Mouse (Mus musculus): Measurements from ENCODE around the gene Rasgrp2. TPM values are rescaled to one million over a fixed set of nuclear protein-coding genes. Genes with fewer than 3 reads are reported as not detected.

The Rasgrp2 gene
- polyA plus RNA-seq, 1 experiment = 0.71 TPM

DNA sequence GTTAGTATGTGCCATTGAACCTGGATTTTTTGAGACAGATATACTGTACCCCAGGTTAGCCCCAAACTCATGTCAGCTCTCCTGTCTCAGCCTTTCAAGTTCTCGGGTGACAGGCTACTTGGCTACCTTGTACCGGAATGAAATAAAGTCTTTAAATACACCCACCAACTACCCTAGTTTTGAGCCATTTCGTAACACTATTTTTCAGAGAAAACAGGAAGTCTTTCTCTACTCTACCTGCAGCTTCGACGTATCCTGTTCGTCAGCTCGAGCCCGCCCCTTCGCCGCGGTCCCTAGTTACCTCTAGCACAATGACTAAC, 36.1 kb upstream of the Rasgrp2 start:
- peak overlapping the region; percentile 96 for H3K4me3 ChIP-seq (ENCODE audit: insufficient read depth, poor library complexity, severe bottlenecking)
- H3K36me3 ChIP-seq (ENCODE audit: control insufficient read depth, insufficient read depth) = peaks cover 37% of the 10 kb centered on the region
- H3ac ChIP-seq (ENCODE audit: control insufficient read depth, insufficient read length, low read depth) = peak overlapping the region; percentile 40
- peaks cover 44% of the 10 kb centered on the region for H3K79me2 ChIP-seq (ENCODE audit: control insufficient read depth, insufficient read depth)
- peaks cover 37% of the 10 kb centered on the region for H3K79me3 ChIP-seq (ENCODE audit: low read depth)
- TF ChIP-seq USF1 (IDR thresholded peaks at IDR 0.05; ENCODE audit: low read depth) (no peak), FOSL1 (IDR thresholded peaks at IDR 0.05; ENCODE audit: insufficient read depth, low read length, poor library complexity, severe bottlenecking) (no peak), MYOG (IDR thresholded peaks at IDR 0.05; ENCODE audit: control insufficient read depth, extremely low read depth, insufficient read length) (no peak), MYOD1 (IDR thresholded peaks at IDR 0.05; ENCODE audit: control insufficient read depth, insufficient read length, low read depth) (no peak), MAX (IDR thresholded peaks at IDR 0.05) (no peak), CEBPB (IDR thresholded peaks at IDR 0.05; ENCODE audit: low read depth) (no peak), CTCF (IDR thresholded peaks at IDR 0.05; ENCODE audit: control insufficient read depth, insufficient read depth, insufficient read length) (no peak)
- H3K27me3 ChIP-seq (ENCODE audit: control insufficient read depth, insufficient read depth, insufficient read length) = no peaks in the 10 kb centered on the region

DNA sequence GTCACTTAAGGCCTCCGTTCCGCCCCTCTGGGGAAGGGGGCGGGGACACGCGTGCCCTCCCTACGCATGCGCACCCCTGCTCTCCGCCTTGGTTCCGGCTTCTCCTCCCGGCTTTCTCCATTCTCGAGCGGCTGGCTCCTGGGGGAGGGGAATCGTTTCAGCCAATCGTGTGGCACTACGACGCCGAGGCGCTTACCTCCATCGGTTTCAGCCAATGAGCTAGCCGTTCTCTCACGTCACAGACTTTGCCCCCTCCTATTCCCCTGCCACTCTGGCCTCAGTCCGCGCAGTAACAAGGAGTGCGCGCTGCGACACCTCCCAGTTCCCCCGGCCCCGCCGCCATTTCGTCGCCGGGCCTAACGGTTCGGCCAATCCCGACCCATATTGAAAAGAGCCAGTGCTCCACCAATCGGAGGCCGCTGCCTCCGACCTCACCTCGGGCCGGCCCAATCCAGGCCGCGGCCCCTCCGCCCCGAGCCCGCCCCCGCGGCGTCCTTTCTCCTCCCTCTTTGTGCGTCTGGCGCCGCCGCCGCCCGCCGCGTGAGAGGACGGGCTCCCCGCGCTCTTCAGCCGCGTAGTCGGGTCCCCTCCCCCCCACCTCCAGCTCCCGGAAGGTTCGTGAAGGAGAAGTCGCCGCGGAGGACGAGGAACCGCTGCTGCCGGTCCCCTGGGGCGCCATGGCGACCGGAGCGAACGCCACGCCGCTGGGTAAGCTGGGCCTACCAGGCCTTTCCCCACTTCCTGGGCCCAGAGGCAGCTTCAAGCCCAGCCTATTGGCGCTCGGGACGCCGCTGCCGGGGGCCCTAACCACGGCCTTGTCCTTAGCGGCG, 35.5 kb upstream of the Rasgrp2 start, which contains the start of gene Sf1:
Sf1 (plus strand) TSS at position 280 of the 830 bp plus-strand sequence.
- Histone ChIP-seq H3ac (ENCODE audit: control insufficient read depth, insufficient read length, low read depth) (peak within 1 kb of the TSS; percentile 93), H3K36me3 (ENCODE audit: control insufficient read depth, insufficient read depth) (peaks cover 42% of the 10 kb centered on the region), H3K27me3 (ENCODE audit: control insufficient read depth, insufficient read depth, insufficient read length) (no peaks in the 10 kb centered on the region), H3K79me3 (ENCODE audit: low read depth) (peaks cover 43% of the 10 kb centered on the region), H3K79me2 (ENCODE audit: control insufficient read depth, insufficient read depth) (peaks cover 50% of the 10 kb centered on the region), H3K4me3 (ENCODE audit: insufficient read depth, poor library complexity, severe bottlenecking) (peak within 1 kb of the TSS; percentile 96)
- no peak for TF ChIP-seq CTCF (IDR thresholded peaks at IDR 0.05; ENCODE audit: control insufficient read depth, insufficient read depth, insufficient read length)
- TF ChIP-seq MAX (IDR thresholded peaks at IDR 0.05) = no peak
- TF ChIP-seq MYOD1 (IDR thresholded peaks at IDR 0.05; ENCODE audit: control insufficient read depth, insufficient read length, low read depth) = no peak
- TF ChIP-seq MYOG (IDR thresholded peaks at IDR 0.05; ENCODE audit: control insufficient read depth, extremely low read depth, insufficient read length) = no peak
- no peak for TF ChIP-seq CEBPB (IDR thresholded peaks at IDR 0.05; ENCODE audit: low read depth)
- no peak for TF ChIP-seq FOSL1 (IDR thresholded peaks at IDR 0.05; ENCODE audit: insufficient read depth, low read length, poor library complexity, severe bottlenecking)
- no peak for TF ChIP-seq USF1 (IDR thresholded peaks at IDR 0.05; ENCODE audit: low read depth)

DNA sequence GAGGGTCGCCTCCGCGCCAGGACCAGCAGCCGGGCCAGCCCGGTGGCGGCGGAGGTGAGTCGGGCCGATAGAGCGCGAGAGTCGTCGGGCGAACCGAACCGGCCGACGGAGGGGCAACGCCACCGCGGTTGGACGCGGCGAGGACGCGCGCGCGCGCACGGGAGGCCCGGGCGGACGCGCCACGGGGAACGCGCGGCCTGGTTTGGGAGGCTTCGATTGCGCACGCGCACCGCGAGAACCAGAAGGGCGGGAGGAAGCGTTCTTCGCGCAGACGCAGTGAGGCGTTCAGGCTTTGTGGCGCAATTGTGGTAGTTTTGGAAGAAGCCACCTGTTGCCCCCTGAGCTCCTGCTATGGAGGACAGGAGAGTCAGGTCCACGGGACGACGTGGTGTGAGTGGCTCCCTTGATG, 34.8 kb upstream of the Rasgrp2 start:
- peak; percentile 75 for TF ChIP-seq CEBPB (IDR thresholded peaks at IDR 0.05; ENCODE audit: low read depth)
- no peak for TF ChIP-seq CTCF (IDR thresholded peaks at IDR 0.05; ENCODE audit: control insufficient read depth, insufficient read depth, insufficient read length)
- no peak for TF ChIP-seq MYOG (IDR thresholded peaks at IDR 0.05; ENCODE audit: control insufficient read depth, extremely low read depth, insufficient read length)
- TF ChIP-seq USF1 (IDR thresholded peaks at IDR 0.05; ENCODE audit: low read depth) = no peak
- TF ChIP-seq MAX (IDR thresholded peaks at IDR 0.05) = peak; percentile 17
- peak; percentile 52 for TF ChIP-seq MYOD1 (IDR thresholded peaks at IDR 0.05; ENCODE audit: control insufficient read depth, insufficient read length, low read depth)
- no peak for TF ChIP-seq FOSL1 (IDR thresholded peaks at IDR 0.05; ENCODE audit: insufficient read depth, low read length, poor library complexity, severe bottlenecking)
- Histone ChIP-seq H3K36me3 (ENCODE audit: control insufficient read depth, insufficient read depth) (peaks cover 48% of the 10 kb centered on the region), H3K79me2 (ENCODE audit: control insufficient read depth, insufficient read depth) (peaks cover 57% of the 10 kb centered on the region), H3ac (ENCODE audit: control insufficient read depth, insufficient read length, low read depth) (peak overlapping the region; percentile 93), H3K79me3 (ENCODE audit: low read depth) (peaks cover 50% of the 10 kb centered on the region), H3K27me3 (ENCODE audit: control insufficient read depth, insufficient read depth, insufficient read length) (no peaks in the 10 kb centered on the region), H3K4me3 (ENCODE audit: insufficient read depth, poor library complexity, severe bottlenecking) (peak overlapping the region; percentile 96)

DNA sequence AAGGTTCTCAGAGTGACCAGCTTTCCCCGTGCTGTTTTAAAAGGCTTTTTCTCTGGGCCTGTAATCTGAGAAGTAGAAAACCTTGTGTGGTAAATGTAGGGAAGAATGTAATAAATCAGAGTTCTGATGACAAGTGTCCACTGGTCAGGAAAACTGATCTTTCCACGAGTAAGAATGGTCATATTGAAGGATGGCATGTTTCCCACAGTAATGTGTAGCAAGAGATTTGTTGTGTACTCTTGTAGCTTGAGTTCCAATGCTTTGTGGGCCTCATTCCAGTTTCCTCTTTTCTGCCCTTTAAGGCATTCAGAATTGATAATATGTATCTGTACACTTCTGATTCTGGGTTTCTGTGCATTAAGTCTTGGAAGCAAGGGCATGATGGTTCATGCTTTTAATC, 34.3 kb upstream of the Rasgrp2 start:
- H3K36me3 ChIP-seq (ENCODE audit: control insufficient read depth, insufficient read depth) = peaks cover 53% of the 10 kb centered on the region

DNA sequence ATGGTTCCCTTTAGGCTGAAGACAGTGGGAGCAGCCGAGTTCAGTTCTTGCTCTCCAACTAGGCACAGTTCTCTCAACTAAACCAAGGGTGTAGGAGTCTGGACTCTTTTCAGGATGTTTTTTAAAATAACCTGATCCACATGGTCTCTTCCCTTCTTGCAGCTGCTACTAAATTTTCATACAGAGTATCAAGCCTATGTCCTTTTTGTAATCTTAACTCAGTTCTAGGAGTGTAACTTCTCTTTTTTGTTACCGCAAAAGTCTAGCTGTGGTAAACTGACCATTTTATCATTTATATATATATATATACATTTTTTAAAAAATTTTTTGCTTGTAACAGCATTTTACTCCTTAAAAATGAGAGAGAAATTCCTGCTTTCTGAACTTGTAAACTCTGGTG, 29.0 kb upstream of the Rasgrp2 start:
- peaks cover 98% of the 10 kb centered on the region for H3K79me2 ChIP-seq (ENCODE audit: control insufficient read depth, insufficient read depth)
- no peak overlapping the region for H3ac ChIP-seq (ENCODE audit: control insufficient read depth, insufficient read length, low read depth)
- H3K36me3 ChIP-seq (ENCODE audit: control insufficient read depth, insufficient read depth) = peaks cover 98% of the 10 kb centered on the region
- H3K4me3 ChIP-seq (ENCODE audit: insufficient read depth, poor library complexity, severe bottlenecking) = no peak overlapping the region
- TF ChIP-seq USF1 (IDR thresholded peaks at IDR 0.05; ENCODE audit: low read depth) = no peak
- no peak for TF ChIP-seq FOSL1 (IDR thresholded peaks at IDR 0.05; ENCODE audit: insufficient read depth, low read length, poor library complexity, severe bottlenecking)
- TF ChIP-seq CTCF (IDR thresholded peaks at IDR 0.05; ENCODE audit: control insufficient read depth, insufficient read depth, insufficient read length) = no peak
- no peak for TF ChIP-seq MYOD1 (IDR thresholded peaks at IDR 0.05; ENCODE audit: control insufficient read depth, insufficient read length, low read depth)
- TF ChIP-seq MYOG (IDR thresholded peaks at IDR 0.05; ENCODE audit: control insufficient read depth, extremely low read depth, insufficient read length) = no peak
- no peak for TF ChIP-seq CEBPB (IDR thresholded peaks at IDR 0.05; ENCODE audit: low read depth)
- TF ChIP-seq MAX (IDR thresholded peaks at IDR 0.05) = no peak
- peaks cover 75% of the 10 kb centered on the region for H3K79me3 ChIP-seq (ENCODE audit: low read depth)
- H3K27me3 ChIP-seq (ENCODE audit: control insufficient read depth, insufficient read depth, insufficient read length) = no peaks in the 10 kb centered on the region

More for the DNA sequence above, 34.3 kb upstream of the Rasgrp2 start:
- TF ChIP-seq FOSL1 (IDR thresholded peaks at IDR 0.05; ENCODE audit: insufficient read depth, low read length, poor library complexity, severe bottlenecking) (no peak), CTCF (IDR thresholded peaks at IDR 0.05; ENCODE audit: control insufficient read depth, insufficient read depth, insufficient read length) (no peak), USF1 (IDR thresholded peaks at IDR 0.05; ENCODE audit: low read depth) (no peak), CEBPB (IDR thresholded peaks at IDR 0.05; ENCODE audit: low read depth) (no peak), MAX (IDR thresholded peaks at IDR 0.05) (no peak), MYOG (IDR thresholded peaks at IDR 0.05; ENCODE audit: control insufficient read depth, extremely low read depth, insufficient read length) (no peak), MYOD1 (IDR thresholded peaks at IDR 0.05; ENCODE audit: control insufficient read depth, insufficient read length, low read depth) (no peak)
- Histone ChIP-seq H3K79me2 (ENCODE audit: control insufficient read depth, insufficient read depth) (peaks cover 62% of the 10 kb centered on the region), H3K4me3 (ENCODE audit: insufficient read depth, poor library complexity, severe bottlenecking) (peak overlapping the region; percentile 96), H3ac (ENCODE audit: control insufficient read depth, insufficient read length, low read depth) (peak overlapping the region; percentile 93), H3K79me3 (ENCODE audit: low read depth) (peaks cover 54% of the 10 kb centered on the region), H3K27me3 (ENCODE audit: control insufficient read depth, insufficient read depth, insufficient read length) (no peaks in the 10 kb centered on the region)

Data from C2C12 (cell line).